Mouse (Mus musculus): ENCODE results near the gene A430078G23Rik.

- TF ChIP-seq SRF (IDR thresholded peaks at IDR 0.05; ENCODE audit: control insufficient read depth, insufficient read length, low read depth) (no peak), MYOG (IDR thresholded peaks at IDR 0.05; ENCODE audit: control insufficient read depth in 1 of 3, insufficient read depth in 1 of 3, insufficient read length in 2 of 3, low read depth in 2 of 3) (no peak), MAX (IDR thresholded peaks at IDR 0.05; ENCODE audit: low read depth) (no peak), POLR2A (IDR thresholded peaks at IDR 0.05; ENCODE audit: insufficient read length, low read depth) (no peak), CEBPB (IDR thresholded peaks at IDR 0.05; ENCODE audit: insufficient read depth, poor library complexity, severe bottlenecking) (no peak), TCF3 (IDR thresholded peaks at IDR 0.05; ENCODE audit: insufficient read length, low read depth) (no peak), TCF12 (IDR thresholded peaks at IDR 0.05; ENCODE audit: insufficient read depth, poor library complexity, severe bottlenecking) (no peak), USF1 (IDR thresholded peaks at IDR 0.05; ENCODE audit: low read depth) (no peak), POLR2AphosphoS2 (IDR thresholded peaks at IDR 0.05; ENCODE audit: insufficient read length, low read depth) (no peak)
Observed at GRCm38 (mm10) chr8:3331692-3332091, 21.5 kb upstream of the A430078G23Rik start.

Data from myocyte (in vitro differentiated cells).